Mouse (Mus musculus): ENCODE data around the gene Lsm10. TPM values are rescaled to one million over a fixed set of nuclear protein-coding genes. Genes with fewer than 3 reads are reported as not detected.
"Not testable (repeated sequence)": the region's sequence is repeated elsewhere in the genome, so short reads cannot be mapped to it uniquely, and the experiment has no call there.

The Lsm10 gene
- polyA plus RNA-seq, 1 experiment: 21.2 TPM

DNA sequence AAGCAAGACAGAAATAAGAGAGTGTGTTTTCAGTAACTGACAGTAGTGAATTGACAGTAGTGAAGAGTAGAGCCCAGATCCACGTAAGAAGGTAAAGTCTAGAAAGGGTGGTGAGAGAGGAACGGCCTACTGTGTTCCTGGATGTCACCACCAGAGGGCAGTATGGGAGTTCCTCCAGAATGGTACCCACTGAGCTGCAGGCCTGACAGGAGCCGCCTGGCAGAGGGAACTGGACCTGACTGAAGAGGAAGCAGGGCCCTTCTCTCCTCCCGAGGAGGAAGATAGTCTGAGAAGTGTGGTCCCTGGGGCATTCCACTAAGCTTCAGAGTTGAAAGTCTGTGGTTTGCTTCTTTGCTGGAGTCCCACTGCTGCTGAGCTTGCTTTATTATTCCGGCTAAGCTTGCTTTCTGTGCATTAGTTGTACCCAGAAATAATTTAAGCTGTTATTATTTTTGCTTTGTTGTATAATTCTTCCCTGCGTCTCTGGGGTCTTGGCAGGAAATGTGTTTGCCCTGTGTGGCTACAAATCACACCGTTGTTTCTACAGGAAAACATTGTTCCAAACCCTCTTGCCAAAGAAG, 10.3 kb upstream of the Lsm10 start:
- TF ChIP-seq CTCF (IDR thresholded peaks at IDR 0.05; ENCODE audit: control insufficient read depth, insufficient read depth, low read length): peak; percentile 97
- TF ChIP-seq POLR2A (IDR thresholded peaks at IDR 0.05; ENCODE audit: borderline replicate concordance, control insufficient read depth, low read depth, low read length): no peak
- Histone ChIP-seq H3K4me3 (replicated peaks; ENCODE audit: control insufficient read depth, low read depth, low read length) (no peak overlapping the region), H3K27ac (ENCODE audit: control insufficient read depth, insufficient read depth, low read depth, low read length, poor library complexity) (no peak overlapping the region), H3K4me1 (ENCODE audit: control insufficient read depth, insufficient read depth, low read length) (no peaks in the 10 kb centered on the region; the same call in 1 of the 2 replicates)
- WGBS: 7% methylated on average over 7 of the region's 7 CpGs

- TF ChIP-seq POLR2A (IDR thresholded peaks at IDR 0.05; ENCODE audit: borderline replicate concordance, control insufficient read depth, low read depth, low read length): no peak
- TF ChIP-seq CTCF (IDR thresholded peaks at IDR 0.05; ENCODE audit: control insufficient read depth, insufficient read depth, low read length): no peak
- H3K4me3 ChIP-seq (replicated peaks; ENCODE audit: control insufficient read depth, low read depth, low read length): no peak overlapping the region
- no peak overlapping the region for H3K27ac ChIP-seq (ENCODE audit: control insufficient read depth, insufficient read depth, low read depth, low read length, poor library complexity)
- no peaks in the 10 kb centered on the region; the same call in 1 of the 2 replicates for H3K4me1 ChIP-seq (ENCODE audit: control insufficient read depth, insufficient read depth, low read length)
- WGBS: 37% methylated on average over 7 of the region's 7 CpGs
These were observed 6.1 kb upstream of the Lsm10 start for GRCm38 (mm10) chr4:126090101-126090847.

DNA sequence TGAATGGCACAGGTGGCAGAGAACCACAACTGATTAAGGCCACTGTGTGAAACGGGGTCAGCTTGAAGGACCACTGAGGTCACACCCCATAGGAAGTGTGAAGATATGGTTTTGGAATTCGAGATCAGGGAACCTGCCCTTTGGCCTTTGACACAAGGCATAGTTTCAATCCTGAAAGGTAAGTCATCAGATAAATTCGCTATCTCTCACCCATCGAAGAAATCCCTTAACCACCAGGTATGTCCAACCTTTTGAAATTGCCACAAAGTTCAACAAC, 5.6 kb upstream of the Lsm10 start:
- no peak overlapping the region for H3K4me3 ChIP-seq (replicated peaks; ENCODE audit: control insufficient read depth, low read depth, low read length)
- WGBS: 70% methylated on average over 4 of the region's 4 CpGs
- H3K27ac ChIP-seq (ENCODE audit: control insufficient read depth, insufficient read depth, low read depth, low read length, poor library complexity): no peak overlapping the region

GRCm38 (mm10) chr4:126091873-126092272, 4.5 kb upstream of the Lsm10 start:
- Histone ChIP-seq H3K4me3 (replicated peaks; ENCODE audit: control insufficient read depth, low read depth, low read length) (no peak overlapping the region), H3K27ac (ENCODE audit: control insufficient read depth, insufficient read depth, low read depth, low read length, poor library complexity) (no peak overlapping the region), H3K4me1 (ENCODE audit: control insufficient read depth, insufficient read depth, low read length) (no peaks in the 10 kb centered on the region; the same call in 1 of the 2 replicates)
- 84% methylated on average over 8 of the region's 8 CpGs for WGBS
- TF ChIP-seq POLR2A (IDR thresholded peaks at IDR 0.05; ENCODE audit: borderline replicate concordance, control insufficient read depth, low read depth, low read length) (no peak), CTCF (IDR thresholded peaks at IDR 0.05; ENCODE audit: control insufficient read depth, insufficient read depth, low read length) (no peak)

More for the DNA sequence above, 5.6 kb upstream of the Lsm10 start:
- H3K4me1 ChIP-seq (ENCODE audit: control insufficient read depth, insufficient read depth, low read length): no peaks in the 10 kb centered on the region; the same call in 1 of the 2 replicates
- no peak for TF ChIP-seq CTCF (IDR thresholded peaks at IDR 0.05; ENCODE audit: control insufficient read depth, insufficient read depth, low read length)
- TF ChIP-seq POLR2A (IDR thresholded peaks at IDR 0.05; ENCODE audit: borderline replicate concordance, control insufficient read depth, low read depth, low read length): no peak

GRCm38 (mm10) chr4:126095622-126096430, 597 bp upstream of the Lsm10 start:
- H3K4me1 ChIP-seq (ENCODE audit: control insufficient read depth, insufficient read depth, low read length); H3K27ac ChIP-seq (ENCODE audit: control insufficient read depth, insufficient read depth, low read depth, low read length, poor library complexity): not testable (repeated sequence)
- peak overlapping the region; percentile 73 for H3K4me3 ChIP-seq (replicated peaks; ENCODE audit: control insufficient read depth, low read depth, low read length)
- 35% methylated on average over 14 of the region's 14 CpGs for WGBS

GRCm38 (mm10) chr4:126097711-126098253, 1.4 kb downstream of the Lsm10 start:
- H3K4me3 ChIP-seq (replicated peaks; ENCODE audit: control insufficient read depth, low read depth, low read length): no peak overlapping the region
- WGBS: 94% methylated on average over 20 of the region's 20 CpGs
- H3K27ac ChIP-seq (ENCODE audit: control insufficient read depth, insufficient read depth, low read depth, low read length, poor library complexity): no peak overlapping the region
- no peak for TF ChIP-seq POLR2A (IDR thresholded peaks at IDR 0.05; ENCODE audit: borderline replicate concordance, control insufficient read depth, low read depth, low read length)
- H3K4me1 ChIP-seq (ENCODE audit: control insufficient read depth, insufficient read depth, low read length): peaks cover 2% of the 10 kb centered on the region; the same call in 1 of the 2 replicates

- WGBS: 70% methylated on average over 3 of the region's 3 CpGs
- no peak overlapping the region for H3K4me3 ChIP-seq (replicated peaks; ENCODE audit: control insufficient read depth, low read depth, low read length)
- peaks cover 2% of the 10 kb centered on the region; the same call in 1 of the 2 replicates for H3K4me1 ChIP-seq (ENCODE audit: control insufficient read depth, insufficient read depth, low read length)
- H3K27ac ChIP-seq (ENCODE audit: control insufficient read depth, insufficient read depth, low read depth, low read length, poor library complexity): no peak overlapping the region
- TF ChIP-seq POLR2A (IDR thresholded peaks at IDR 0.05; ENCODE audit: borderline replicate concordance, control insufficient read depth, low read depth, low read length) (no peak), CTCF (IDR thresholded peaks at IDR 0.05; ENCODE audit: control insufficient read depth, insufficient read depth, low read length) (no peak)
These were observed 2.9 kb downstream of the Lsm10 start for GRCm38 (mm10) chr4:126099365-126099764.

GRCm38 (mm10) chr4:126100764-126101163, 4.3 kb downstream of the Lsm10 start:
- TF ChIP-seq CTCF (IDR thresholded peaks at IDR 0.05; ENCODE audit: control insufficient read depth, insufficient read depth, low read length) (no peak), POLR2A (IDR thresholded peaks at IDR 0.05; ENCODE audit: borderline replicate concordance, control insufficient read depth, low read depth, low read length) (no peak)
- Histone ChIP-seq H3K27ac (ENCODE audit: control insufficient read depth, insufficient read depth, low read depth, low read length, poor library complexity) (no peak overlapping the region), H3K4me3 (replicated peaks; ENCODE audit: control insufficient read depth, low read depth, low read length) (no peak overlapping the region), H3K4me1 (ENCODE audit: control insufficient read depth, insufficient read depth, low read length) (peaks cover 2% of the 10 kb centered on the region; the same call in 1 of the 2 replicates)
- WGBS: 89% methylated on average over 3 of the region's 3 CpGs

Data from bone marrow, adult 2 months (tissue).